Mouse (Mus musculus): Measurements from ENCODE around the gene Cmpk2. TPM values are rescaled to one million over a fixed set of nuclear protein-coding genes. Genes with fewer than 3 reads are reported as not detected.
"Not testable (repeated sequence)": the region's sequence is repeated elsewhere in the genome, so short reads cannot be mapped to it uniquely, and the experiment has no call there.

Gene Cmpk2
- polyA plus RNA-seq (2015; fragmentation: Nextera tagmentation; extraction: Ambion mirVana): 3.0 and 3.5 TPM in 2 replicates

DNA sequence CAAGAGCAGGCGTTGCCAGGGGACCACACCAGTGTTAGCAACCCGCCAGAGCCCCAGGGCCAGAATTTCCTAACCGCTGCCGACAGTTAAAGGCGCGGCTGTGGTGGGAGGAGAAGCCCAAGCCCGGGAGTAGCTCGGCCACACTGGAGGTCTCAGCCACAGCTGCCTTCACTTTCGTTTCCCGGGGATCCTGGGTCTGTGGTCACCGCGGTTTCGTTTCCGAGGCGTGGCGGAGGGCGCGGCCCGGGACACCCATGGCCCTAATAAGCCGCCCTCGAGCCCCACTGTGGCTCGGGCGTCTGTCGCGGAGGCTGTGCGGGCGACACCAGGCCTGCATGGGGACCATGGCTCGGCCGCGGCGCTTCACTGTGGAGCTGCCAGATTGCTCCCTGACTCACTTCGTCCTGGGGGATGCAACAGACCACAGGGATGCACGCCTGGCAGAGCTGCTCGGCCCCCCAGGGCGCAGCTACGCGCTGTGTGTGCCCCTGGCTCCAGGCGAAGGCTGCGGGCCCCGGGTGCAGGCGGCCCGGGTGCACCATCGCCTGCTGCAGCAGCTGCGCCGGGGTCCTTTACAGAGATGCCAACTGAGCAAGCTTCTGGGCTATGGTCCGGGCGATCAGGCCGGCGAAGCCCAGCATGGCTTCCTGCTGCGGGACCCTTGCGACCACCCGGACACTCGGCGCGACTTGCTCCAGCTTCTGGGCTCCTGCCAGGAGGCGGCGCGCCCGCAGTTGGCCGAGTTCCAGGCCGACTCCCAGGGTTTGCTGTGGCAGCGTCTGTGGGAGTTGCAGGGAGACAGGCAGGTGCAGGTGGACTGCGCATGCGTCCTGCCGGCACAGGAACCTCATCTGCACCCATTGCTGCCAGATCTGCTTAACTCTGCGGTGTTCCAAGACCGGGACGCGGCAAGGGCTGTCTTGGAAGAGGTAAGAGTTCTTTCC is at the start of gene Cmpk2:
Gene Cmpk2, plus strand, starts transcription at position 107 of the 944 bp plus-strand sequence.
- peak within 1 kb of the TSS; percentile 84 for H3K4me3 ChIP-seq
- ATAC-seq (ENCODE audit: extremely low read depth, insufficient number of reproducible peaks, low FRiP score, low TSS enrichment): peak; percentile 59
- H3K4me1 ChIP-seq: peaks cover 6% of the 10 kb centered on the region
- no peaks in the 10 kb centered on the region for H3K36me3 ChIP-seq
- H3K9me3 ChIP-seq: no peaks in the 10 kb centered on the region
- WGBS: under 1% methylated on average over 69 of the region's 69 CpGs
- H3K27ac ChIP-seq (replicated peaks): peak within 1 kb of the TSS; percentile 75
- H3K27me3 ChIP-seq (replicated peaks): no peaks in the 10 kb centered on the region; the same call in 1 of the 2 replicates
- peak within 1 kb of the TSS; percentile 99 for H3K4me2 ChIP-seq
- peak within 1 kb of the TSS; percentile 87 for H3K9ac ChIP-seq

DNA sequence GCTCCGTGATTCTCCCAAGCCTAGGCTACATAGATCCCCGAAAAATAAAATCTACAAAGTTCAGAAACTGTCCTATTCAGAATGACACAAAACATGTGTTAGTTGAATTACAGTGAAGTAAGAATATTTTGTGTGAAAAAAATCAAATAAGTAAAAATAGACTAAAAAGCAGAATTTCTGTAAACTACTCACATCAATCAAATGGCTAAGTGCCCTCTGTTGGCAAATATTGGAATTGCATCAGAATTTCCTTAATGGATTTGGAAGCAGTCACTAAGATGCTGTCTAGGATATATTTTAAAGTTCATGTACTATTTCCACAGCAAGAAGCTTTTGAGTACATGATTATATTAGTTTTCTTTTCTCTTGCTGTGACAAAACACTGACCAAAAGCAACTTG is 44.2 kb upstream of the Cmpk2 start:
- no peaks in the 10 kb centered on the region for H3K36me3 ChIP-seq
- 91% methylated on average over 2 of the region's 2 CpGs for WGBS
- H3K4me1 ChIP-seq: no peaks in the 10 kb centered on the region
- peaks cover 2% of the 10 kb centered on the region; the same call in 1 of the 2 replicates for H3K9me3 ChIP-seq
- no peak overlapping the region for H3K4me3 ChIP-seq
- no peak overlapping the region for H3K4me2 ChIP-seq
- H3K9ac ChIP-seq: no peak overlapping the region
- ATAC-seq (ENCODE audit: extremely low read depth, insufficient number of reproducible peaks, low FRiP score, low TSS enrichment): no peak
- H3K27ac ChIP-seq (replicated peaks): no peak overlapping the region
- H3K27me3 ChIP-seq (replicated peaks): no peaks in the 10 kb centered on the region

DNA sequence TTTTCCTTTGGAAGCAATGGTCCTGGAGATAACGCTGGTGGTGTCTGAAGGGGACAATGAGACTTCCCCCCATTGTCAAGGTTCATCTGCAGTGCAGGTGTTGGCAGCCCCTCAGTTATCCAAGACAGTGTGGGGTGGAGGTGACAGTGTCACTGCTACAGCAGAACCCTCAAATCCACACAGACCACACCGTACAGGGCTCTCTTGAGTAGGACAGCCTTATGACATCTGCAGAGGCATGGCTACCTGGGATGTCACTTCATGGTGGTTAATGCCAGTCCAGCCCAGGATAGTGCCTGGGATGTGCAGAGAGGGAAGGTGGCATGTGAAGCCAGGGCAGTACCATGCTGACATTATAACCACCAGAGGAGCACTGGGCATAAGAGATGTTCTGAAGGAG is 40.2 kb upstream of the Cmpk2 start:
- WGBS: 62% methylated on average over 2 of the region's 2 CpGs
- not testable (repeated sequence) for H3K9ac ChIP-seq; H3K9me3 ChIP-seq; H3K4me1 ChIP-seq; ATAC-seq (ENCODE audit: extremely low read depth, insufficient number of reproducible peaks, low FRiP score, low TSS enrichment); H3K27me3 ChIP-seq (replicated peaks); H3K4me3 ChIP-seq; H3K27ac ChIP-seq (replicated peaks); H3K36me3 ChIP-seq; H3K4me2 ChIP-seq

DNA sequence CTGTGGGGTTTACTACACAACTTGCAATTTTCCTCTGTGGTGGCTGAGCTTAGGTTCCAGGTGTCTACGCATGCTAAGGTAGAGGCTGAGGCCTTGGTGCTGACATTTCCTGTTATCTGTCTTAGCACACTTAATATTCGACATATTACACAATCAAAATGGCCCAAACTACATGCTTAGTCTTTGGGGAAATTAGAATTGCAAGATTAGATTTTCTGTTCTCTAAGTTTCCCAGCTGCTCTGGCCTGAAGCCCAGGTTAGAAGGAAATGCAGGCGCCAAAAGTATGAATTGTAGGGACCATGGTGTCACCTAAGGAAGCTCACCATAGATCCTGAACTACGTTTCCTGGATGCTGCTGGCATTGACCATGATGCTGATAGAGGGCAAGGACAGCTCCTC is 32.7 kb upstream of the Cmpk2 start:
- Histone ChIP-seq H3K4me1 (peaks cover 9% of the 10 kb centered on the region; the same call in 1 of the 2 replicates), H3K27me3 (replicated peaks) (no peaks in the 10 kb centered on the region), H3K9me3 (no peaks in the 10 kb centered on the region), H3K27ac (replicated peaks) (no peak overlapping the region), H3K9ac (no peak overlapping the region), H3K36me3 (no peaks in the 10 kb centered on the region), H3K4me3 (no peak overlapping the region), H3K4me2 (no peak overlapping the region)
- ATAC-seq (ENCODE audit: extremely low read depth, insufficient number of reproducible peaks, low FRiP score, low TSS enrichment): no peak
- WGBS: 64% methylated on average over 4 of the region's 4 CpGs

DNA sequence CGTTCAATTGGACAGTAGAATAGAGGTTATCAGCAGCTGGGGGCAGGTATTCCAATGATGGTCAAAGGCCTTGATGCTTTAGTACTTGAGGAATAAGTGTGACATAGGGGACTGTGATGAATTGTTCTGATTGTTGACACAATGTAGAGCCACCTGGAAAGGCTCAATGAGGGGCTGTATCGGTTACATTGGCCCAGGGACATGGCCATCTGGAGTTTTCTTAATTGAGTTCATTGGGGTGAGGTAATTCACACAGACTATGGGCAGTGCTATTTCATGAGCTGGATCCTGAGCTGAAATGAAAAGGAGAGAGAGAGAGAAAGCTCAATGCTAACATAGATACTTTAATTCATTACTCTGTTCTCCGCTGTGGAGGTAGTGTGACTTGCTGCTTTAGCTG is 31.1 kb upstream of the Cmpk2 start:
- Histone ChIP-seq H3K4me2 (no peak overlapping the region), H3K9me3 (no peaks in the 10 kb centered on the region), H3K9ac (no peak overlapping the region), H3K27me3 (replicated peaks) (no peaks in the 10 kb centered on the region), H3K4me1 (peaks cover 9% of the 10 kb centered on the region; the same call in 1 of the 2 replicates), H3K4me3 (no peak overlapping the region), H3K27ac (replicated peaks) (no peak overlapping the region), H3K36me3 (no peaks in the 10 kb centered on the region)
- ATAC-seq (ENCODE audit: extremely low read depth, insufficient number of reproducible peaks, low FRiP score, low TSS enrichment): no peak
- 71% methylated on average over 3 of the region's 3 CpGs for WGBS

DNA sequence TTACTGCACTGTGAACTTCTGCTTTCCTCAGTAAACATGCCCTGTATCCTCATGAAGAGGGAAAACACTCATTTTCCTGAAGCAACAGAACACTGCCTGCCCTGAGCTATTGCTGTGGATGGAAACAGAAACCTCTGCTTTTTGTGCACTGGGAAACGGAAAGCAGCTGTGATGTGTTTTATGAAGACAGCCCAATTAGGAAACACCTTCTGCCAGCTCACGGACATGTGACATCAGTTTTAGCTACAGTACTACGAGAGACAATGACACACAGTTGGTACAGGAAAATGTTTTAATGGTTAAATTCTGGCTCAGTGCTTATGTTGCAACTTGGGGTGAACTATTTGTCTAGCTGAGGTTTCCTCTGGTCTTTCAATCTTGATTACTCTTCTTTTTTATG is 29.6 kb upstream of the Cmpk2 start:
- Histone ChIP-seq H3K36me3 (no peaks in the 10 kb centered on the region), H3K9ac (no peak overlapping the region), H3K9me3 (no peaks in the 10 kb centered on the region), H3K27me3 (replicated peaks) (no peaks in the 10 kb centered on the region), H3K4me1 (peaks cover 9% of the 10 kb centered on the region; the same call in 1 of the 2 replicates), H3K27ac (replicated peaks) (no peak overlapping the region), H3K4me3 (no peak overlapping the region), H3K4me2 (no peak overlapping the region)
- WGBS: 71% methylated on average over 3 of the region's 3 CpGs
- ATAC-seq (ENCODE audit: extremely low read depth, insufficient number of reproducible peaks, low FRiP score, low TSS enrichment): no peak

DNA sequence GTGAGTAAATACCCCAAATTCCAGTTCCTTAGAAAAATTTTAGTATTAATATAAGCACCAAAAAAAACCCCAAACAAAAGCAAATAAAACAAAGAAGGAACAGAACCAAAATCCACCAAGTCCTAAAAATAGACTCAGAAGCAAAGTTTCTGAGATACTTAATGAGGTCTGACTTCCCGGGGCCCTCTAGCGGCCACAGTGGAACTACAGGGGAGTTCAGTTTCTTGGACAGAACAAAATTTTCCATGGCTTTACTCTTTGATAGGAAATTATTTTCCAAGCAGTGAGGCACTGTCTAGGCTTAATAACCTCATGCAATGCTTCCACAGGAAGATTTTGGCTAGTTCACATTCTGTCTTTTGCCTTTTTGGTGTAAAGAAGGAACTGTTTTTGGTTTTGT is 24.9 kb upstream of the Cmpk2 start:
- Histone ChIP-seq H3K4me3 (no peak overlapping the region), H3K9me3 (no peaks in the 10 kb centered on the region), H3K27me3 (replicated peaks) (peaks cover 4% of the 10 kb centered on the region; the same call in 1 of the 2 replicates), H3K27ac (replicated peaks) (no peak overlapping the region), H3K9ac (no peak overlapping the region), H3K36me3 (no peaks in the 10 kb centered on the region), H3K4me1 (no peaks in the 10 kb centered on the region), H3K4me2 (no peak overlapping the region)
- ATAC-seq (ENCODE audit: extremely low read depth, insufficient number of reproducible peaks, low FRiP score, low TSS enrichment): no peak
- 0% methylated on average over 2 of the region's 2 CpGs for WGBS

DNA sequence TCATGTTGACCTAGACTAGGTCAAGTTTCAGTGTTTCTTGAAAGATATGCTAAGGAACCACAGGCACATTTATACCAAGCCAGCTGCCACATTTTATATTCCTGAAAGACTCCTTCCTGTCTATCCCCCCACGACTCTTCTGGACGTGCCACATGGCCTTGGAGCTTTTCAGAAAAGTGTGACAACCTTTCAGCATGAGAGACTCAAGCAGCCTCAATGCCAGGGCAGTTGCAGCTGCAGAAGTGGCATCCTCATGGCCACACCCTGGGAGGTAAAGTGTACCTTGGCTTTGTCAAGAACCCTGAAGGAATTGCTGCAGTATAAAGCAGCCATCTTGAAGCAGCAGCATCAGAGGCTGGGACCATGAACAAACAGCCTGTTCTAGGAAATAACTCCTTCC is 24.5 kb upstream of the Cmpk2 start:
- no peak overlapping the region for H3K4me3 ChIP-seq
- H3K9me3 ChIP-seq: no peaks in the 10 kb centered on the region
- no peak for ATAC-seq (ENCODE audit: extremely low read depth, insufficient number of reproducible peaks, low FRiP score, low TSS enrichment)
- H3K36me3 ChIP-seq: no peaks in the 10 kb centered on the region
- H3K4me1 ChIP-seq: no peaks in the 10 kb centered on the region
- WGBS: 80% methylated on average over 2 of the region's 2 CpGs
- H3K27ac ChIP-seq (replicated peaks): no peak overlapping the region
- no peak overlapping the region for H3K9ac ChIP-seq
- H3K4me2 ChIP-seq: no peak overlapping the region
- peaks cover 4% of the 10 kb centered on the region; the same call in 1 of the 2 replicates for H3K27me3 ChIP-seq (replicated peaks)

DNA sequence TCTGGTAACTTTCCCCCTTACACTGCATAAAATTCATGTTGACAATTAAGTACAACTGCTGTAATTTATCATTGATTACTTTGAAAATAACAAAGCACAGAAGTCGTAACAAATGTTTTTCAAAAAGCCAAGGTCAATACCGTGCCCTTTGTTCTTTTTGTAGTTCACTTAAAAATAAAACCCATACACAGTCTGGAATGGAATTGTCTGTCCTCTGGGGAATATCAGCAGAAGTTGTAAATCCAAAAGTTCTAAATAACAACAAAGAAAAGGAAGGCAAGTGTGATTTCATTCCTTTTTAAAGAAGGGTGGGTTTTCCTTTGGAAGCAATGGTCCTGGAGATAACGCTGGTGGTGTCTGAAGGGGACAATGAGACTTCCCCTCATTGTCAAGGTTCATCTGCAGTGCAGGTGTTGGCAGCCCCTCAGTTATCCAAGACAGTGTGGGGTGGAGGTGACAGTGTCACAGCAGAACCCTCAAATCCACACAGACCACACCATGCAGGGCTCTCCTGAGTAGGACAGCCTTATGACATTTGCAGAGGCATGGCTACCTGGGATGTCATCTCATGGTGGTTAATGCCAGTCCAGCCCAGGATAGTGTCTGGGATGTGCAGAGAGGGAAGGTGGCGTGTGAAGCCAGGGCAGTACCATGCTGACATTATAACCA is 22.5 kb upstream of the Cmpk2 start:
- ATAC-seq (ENCODE audit: extremely low read depth, insufficient number of reproducible peaks, low FRiP score, low TSS enrichment): no peak
- H3K27ac ChIP-seq (replicated peaks): no peak overlapping the region

DNA sequence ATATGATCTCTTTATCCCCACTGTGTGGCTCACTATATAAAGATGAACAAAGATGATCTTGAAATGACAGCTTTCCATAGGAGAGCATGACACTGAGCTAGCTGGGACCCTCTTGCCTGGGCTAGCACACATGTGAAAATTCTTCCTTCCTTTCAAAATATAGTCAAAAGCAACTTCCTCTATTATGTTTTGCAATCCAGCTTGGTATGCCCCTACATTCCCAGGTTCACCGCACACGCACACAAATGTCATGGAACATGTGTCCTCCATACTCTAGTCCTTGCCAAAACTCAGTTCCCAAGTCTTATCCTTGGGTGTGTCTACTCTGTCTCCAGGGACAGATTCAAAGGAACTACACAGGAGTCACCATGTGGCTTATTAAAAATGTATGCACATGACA is 19.5 kb upstream of the Cmpk2 start:
- Histone ChIP-seq H3K36me3 (no peaks in the 10 kb centered on the region), H3K9me3 (no peaks in the 10 kb centered on the region), H3K4me1 (peaks cover 4% of the 10 kb centered on the region), H3K4me3 (no peak overlapping the region), H3K9ac (no peak overlapping the region), H3K27ac (replicated peaks) (no peak overlapping the region), H3K27me3 (replicated peaks) (peaks cover 4% of the 10 kb centered on the region; the same call in 1 of the 2 replicates), H3K4me2 (no peak overlapping the region)
- no peak for ATAC-seq (ENCODE audit: extremely low read depth, insufficient number of reproducible peaks, low FRiP score, low TSS enrichment)
- 87% methylated on average over 2 of the region's 2 CpGs for WGBS

More for the DNA sequence above, 22.5 kb upstream of the Cmpk2 start:
- H3K4me1 ChIP-seq: peaks cover 4% of the 10 kb centered on the region
- no peak overlapping the region for H3K9ac ChIP-seq
- H3K27me3 ChIP-seq (replicated peaks): peaks cover 4% of the 10 kb centered on the region; the same call in 1 of the 2 replicates
- H3K36me3 ChIP-seq: no peaks in the 10 kb centered on the region
- WGBS: 72% methylated on average over 4 of the region's 4 CpGs
- H3K4me3 ChIP-seq: no peak overlapping the region
- no peak overlapping the region for H3K4me2 ChIP-seq
- H3K9me3 ChIP-seq: no peaks in the 10 kb centered on the region

DNA sequence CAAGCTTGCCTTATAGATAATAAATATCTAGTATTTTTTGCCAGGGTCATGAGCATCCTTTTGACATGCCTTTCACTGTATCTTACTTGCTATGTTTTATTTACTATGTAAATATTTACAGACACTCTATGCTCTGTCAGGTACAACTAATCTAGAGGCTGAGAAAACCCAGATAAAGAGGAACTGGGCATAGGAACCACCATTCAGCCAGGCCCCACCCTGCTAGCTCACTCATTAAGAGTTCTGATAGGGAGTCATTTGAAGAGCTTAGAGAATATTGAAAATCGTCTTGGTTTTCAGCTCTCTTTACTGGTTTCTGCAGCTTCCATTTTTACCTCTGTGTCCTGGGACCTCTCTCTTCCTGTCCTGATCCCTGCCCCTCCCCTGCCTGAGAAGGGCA is 17.9 kb upstream of the Cmpk2 start:
- Histone ChIP-seq H3K9ac (no peak overlapping the region), H3K36me3 (no peaks in the 10 kb centered on the region), H3K9me3 (no peaks in the 10 kb centered on the region), H3K4me3 (no peak overlapping the region), H3K27ac (replicated peaks) (no peak overlapping the region), H3K4me2 (no peak overlapping the region), H3K4me1 (peaks cover 7% of the 10 kb centered on the region), H3K27me3 (replicated peaks) (peaks cover 4% of the 10 kb centered on the region; the same call in 1 of the 2 replicates)
- 4% methylated on average over 1 of the region's 1 CpGs for WGBS
- ATAC-seq (ENCODE audit: extremely low read depth, insufficient number of reproducible peaks, low FRiP score, low TSS enrichment): no peak

All from heart, embryonic 13.5 days (tissue).